16 mouse cellular contexts compared by ENCODE assay signal in genomic region chr2:36204595-36204994, GRCm38 (mm10).
"Had no signal": no experiment of that assay in that cellular context is flagged by ENCODE, and none has a peak within 500 bp of the region (broad histone marks: within the 10 kb centered on the region; RNA-seq: fewer than 3 reads in every experiment).

No protein-coding gene starts in this region.

- ATAC-seq: intestine, embryonic 16.5 days had no signal

- H3K27ac ChIP-seq: limb, embryonic 12.5 days; lung, embryonic 15.5 days; macrophage; midbrain, embryonic 12.5 days; neural tube, embryonic 15.5 days had no signal

- H3K9me3 ChIP-seq: limb, embryonic 12.5 days; lung, embryonic 15.5 days; megakaryocyte, embryonic 14.5 days; midbrain, embryonic 12.5 days; neural tube, embryonic 15.5 days had no signal

- H3K4me3 ChIP-seq: limb, embryonic 12.5 days; lung, embryonic 15.5 days; midbrain, embryonic 12.5 days; myocyte had no signal

- DNase-seq: kidney, adult 2 months; kidney, postnatal 36 days; layer of hippocampus, adult 9-11 months; layer of hippocampus, postnatal 36 days; lung, postnatal 14 days; right cerebral cortex, adult 18-20 months; right cerebral cortex, postnatal 25 days; thymus, postnatal 4 days had no signal

- H3K36me3 ChIP-seq: limb, embryonic 12.5 days; lung, embryonic 15.5 days; midbrain, embryonic 12.5 days; neural tube, embryonic 15.5 days had no signal

- H3K9ac ChIP-seq: limb, embryonic 12.5 days; lung, embryonic 15.5 days; midbrain, embryonic 12.5 days; neural tube, embryonic 15.5 days had no signal

- H3K4me2 ChIP-seq: limb, embryonic 12.5 days had no signal
